Mouse (Mus musculus) hindbrain, embryonic 16.5 days (tissue): ENCODE data around the gene N4bp2l1. TPM values are rescaled to one million over a fixed set of nuclear protein-coding genes. Genes with fewer than 3 reads are reported as not detected.

Experiments used
- ATAC-seq: fragments of 200-750 bp; cut with Nextera tagmentation; 2 replicates; pipeline ENCODE4 v1.8.0; 2017; ENCODE audit warnings: moderate TSS enrichment, moderate library complexity
- H3K27ac ChIP-seq: fragments of 300-500 bp; sonication (generic); 2 replicates; pipeline ENCODE4 v1.5.1; 2014; ENCODE audit warnings: low read depth, mild to moderate bottlenecking, control low read depth, low read length, moderate library complexity
- H3K27me3 ChIP-seq: fragments of 300-500 bp; sonication (generic); replicated peaks from 2 replicates; pipeline ENCODE4 v1.6.1; 2014; ENCODE audit warnings: low read length; ENCODE audit not compliant: control insufficient read depth, insufficient read depth
- H3K36me3 ChIP-seq: fragments of 300-500 bp; sonication (generic); 2 replicates; pipeline ENCODE4 v1.6.1; 2014; ENCODE audit warnings: mild to moderate bottlenecking, low read length, moderate library complexity, mixed read lengths; ENCODE audit not compliant: control insufficient read depth, insufficient read depth
- H3K4me1 ChIP-seq: fragments of 300-500 bp; sonication (generic); 2 replicates; pipeline ENCODE4 v1.6.1; 2014; ENCODE audit warnings: low read depth, low read length; ENCODE audit not compliant: control insufficient read depth, insufficient read depth
- H3K4me2 ChIP-seq: fragments of 300-500 bp; sonication (generic); 2 replicates; pipeline ENCODE4 v1.6.1; 2014; ENCODE audit warnings: mild to moderate bottlenecking, low read length, control low read depth, moderate library complexity
- H3K4me3 ChIP-seq: fragments of 300-500 bp; sonication (generic); 2 replicates; pipeline ENCODE4 v1.5.1; 2014; ENCODE audit warnings: mild to moderate bottlenecking, low read length, control low read depth, moderate library complexity
- H3K9ac ChIP-seq: fragments of 300-500 bp; sonication (generic); 2 replicates; pipeline ENCODE4 v1.6.1; 2014; ENCODE audit warnings: low read depth, mild to moderate bottlenecking, control low read depth, low read length, moderate library complexity
- H3K9me3 ChIP-seq: fragments of 300-500 bp; sonication (generic); 2 replicates; pipeline ENCODE4 v1.6.1; 2014; ENCODE audit warnings: mild to moderate bottlenecking, low read length, moderate library complexity; ENCODE audit not compliant: control insufficient read depth
- WGBS: fragments of 180-500 bp; shearing (Covaris S2); extraction: QIAGEN DNeasy Blood & Tissue Kit; methylation state at CpG from one replicate; pipeline ENCODE4 v1.1.7; 2014; 5-methylcytosine and 5-hydroxymethylcytosine counted together
- polyA plus RNA-seq: library from polyadenylated mRNA; unstranded; fragments of >200 nt; fragmentation: Nextera tagmentation; extraction: Ambion mirVana; gene quantifications from 2 replicates; pipeline ENCODE4 v1.2.1, GENCODE M21; 2015

N4bp2l1 gene
- polyA plus RNA-seq, 1 experiment from 2014 or later = 20.0 TPM

DNA sequence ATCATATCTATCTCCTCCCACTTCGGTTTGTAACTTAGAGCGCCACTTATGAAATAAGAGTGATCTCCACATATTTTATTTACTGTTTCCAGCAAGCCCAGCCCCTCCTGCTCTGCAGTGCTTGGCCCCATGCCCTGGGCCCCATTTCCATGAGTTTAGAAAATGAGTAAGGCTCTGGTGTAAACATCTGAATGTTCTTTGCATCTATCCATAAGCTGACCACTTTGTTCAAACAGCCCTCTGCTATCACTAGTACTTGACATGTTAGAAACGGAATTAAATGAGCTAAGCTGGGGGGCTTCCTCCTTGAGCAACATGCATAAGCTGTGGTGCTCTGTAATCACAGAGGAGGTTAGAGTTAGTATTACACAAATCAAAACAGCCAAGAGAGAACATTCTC is 22.6 kb downstream of the N4bp2l1 start:
- WGBS = 94% methylated on average over 3 of the region's 3 CpGs
- H3K27me3 ChIP-seq = no peaks in the 10 kb centered on the region
- ATAC-seq = no peak
- H3K36me3 ChIP-seq = peaks cover 11% of the 10 kb centered on the region
- no peaks in the 10 kb centered on the region for H3K4me1 ChIP-seq
- no peak overlapping the region for H3K27ac ChIP-seq
- no peaks in the 10 kb centered on the region for H3K9me3 ChIP-seq
- no peak overlapping the region for H3K9ac ChIP-seq
- no peak overlapping the region for H3K4me2 ChIP-seq
- no peak overlapping the region for H3K4me3 ChIP-seq

DNA sequence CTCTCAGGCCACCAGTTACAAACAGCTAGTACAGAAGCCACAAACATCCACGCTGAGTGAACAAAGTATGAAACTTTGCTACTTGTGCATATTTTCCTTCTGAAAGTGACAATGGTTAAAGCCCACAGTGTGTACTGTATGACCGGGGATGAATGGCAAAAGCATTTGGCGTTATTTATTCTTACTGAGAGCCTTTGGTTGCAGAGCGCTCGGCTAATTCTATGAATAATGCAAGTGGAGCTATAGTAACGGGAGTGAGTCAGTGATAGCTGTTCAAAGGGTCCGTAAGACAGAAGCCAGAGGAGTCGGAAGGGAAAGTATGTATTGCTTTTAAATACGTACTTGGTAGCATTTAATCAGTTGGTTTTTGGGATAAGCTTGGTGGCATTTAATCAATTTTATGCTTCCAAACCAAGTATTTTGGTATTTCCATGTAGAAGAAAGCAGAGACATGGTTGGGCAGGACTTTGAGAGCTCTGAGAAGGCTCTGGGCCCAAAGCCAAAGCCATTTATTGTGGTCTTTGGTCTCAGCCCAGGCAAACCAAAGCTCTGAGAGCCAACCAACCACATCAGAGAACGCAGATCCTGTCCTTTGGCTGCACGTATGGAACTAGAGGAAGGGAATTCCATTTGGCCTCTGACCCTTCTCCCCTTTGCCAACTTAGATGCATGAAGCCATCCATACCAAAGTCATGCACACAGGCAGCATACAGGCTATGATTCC is 26.3 kb downstream of the N4bp2l1 start:
- WGBS = 72% methylated on average over 11 of the region's 11 CpGs
- Histone ChIP-seq H3K27me3 (no peaks in the 10 kb centered on the region), H3K9ac (no peak overlapping the region), H3K27ac (no peak overlapping the region), H3K4me1 (no peaks in the 10 kb centered on the region), H3K9me3 (no peaks in the 10 kb centered on the region), H3K4me3 (no peak overlapping the region), H3K4me2 (no peak overlapping the region), H3K36me3 (peaks cover 14% of the 10 kb centered on the region)
- peak; percentile 75; the same call in 1 of the 2 replicates for ATAC-seq

DNA sequence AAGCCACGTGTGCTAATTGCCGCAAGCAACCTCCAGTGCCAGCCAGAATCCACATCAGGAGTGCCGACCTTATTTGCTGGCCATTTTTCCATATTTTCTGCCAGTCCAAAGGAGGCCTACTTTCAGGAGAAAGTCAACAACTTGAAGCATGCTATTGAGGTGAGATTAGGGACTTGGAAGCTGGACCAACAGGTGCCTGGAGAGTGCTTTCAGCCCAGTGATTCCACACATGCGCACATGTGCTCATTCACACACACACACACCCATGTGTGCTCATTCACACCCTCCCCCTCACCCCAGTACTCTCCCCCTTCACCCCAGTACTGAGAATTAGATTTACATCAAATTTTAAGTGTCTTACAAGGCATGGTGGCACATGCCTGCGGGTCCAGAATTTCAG is 30.0 kb downstream of the N4bp2l1 start:
- Histone ChIP-seq H3K4me1 (no peaks in the 10 kb centered on the region), H3K9me3 (no peaks in the 10 kb centered on the region), H3K9ac (no peak overlapping the region), H3K4me2 (no peak overlapping the region), H3K4me3 (no peak overlapping the region), H3K27me3 (no peaks in the 10 kb centered on the region), H3K27ac (no peak overlapping the region), H3K36me3 (peaks cover 4% of the 10 kb centered on the region; the same call in 1 of the 2 replicates)
- WGBS = 93% methylated on average over 5 of the region's 5 CpGs
- ATAC-seq = no peak

DNA sequence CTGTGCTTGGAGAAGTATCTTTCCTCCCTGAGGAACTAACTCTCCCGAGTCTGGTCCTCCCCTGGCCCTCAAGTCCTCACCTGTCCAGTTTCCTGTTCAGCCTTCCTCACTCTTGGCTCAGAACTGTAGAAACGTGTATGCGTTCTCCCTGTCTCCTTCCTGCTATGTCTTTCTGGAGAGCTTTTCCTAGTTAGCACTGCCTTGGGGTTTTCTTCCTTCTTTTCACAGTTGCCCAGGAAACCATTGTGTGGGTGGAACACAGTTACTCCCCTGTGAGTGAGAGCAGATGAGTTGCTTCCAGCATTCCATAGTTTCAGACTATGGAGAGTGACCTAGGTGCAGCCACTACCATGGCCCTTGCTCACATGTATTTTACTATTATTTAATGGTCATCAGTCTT is 30.8 kb downstream of the N4bp2l1 start:
- no peak for ATAC-seq
- Histone ChIP-seq H3K4me3 (no peak overlapping the region), H3K36me3 (peaks cover 4% of the 10 kb centered on the region; the same call in 1 of the 2 replicates), H3K9ac (no peak overlapping the region), H3K27me3 (no peaks in the 10 kb centered on the region), H3K4me1 (no peaks in the 10 kb centered on the region), H3K4me2 (no peak overlapping the region), H3K27ac (0 out of 2 replicates have a peak overlapping the region, but pooled peaks have one; percentile 7), H3K9me3 (no peaks in the 10 kb centered on the region)
- 48% methylated on average over 3 of the region's 3 CpGs for WGBS

DNA sequence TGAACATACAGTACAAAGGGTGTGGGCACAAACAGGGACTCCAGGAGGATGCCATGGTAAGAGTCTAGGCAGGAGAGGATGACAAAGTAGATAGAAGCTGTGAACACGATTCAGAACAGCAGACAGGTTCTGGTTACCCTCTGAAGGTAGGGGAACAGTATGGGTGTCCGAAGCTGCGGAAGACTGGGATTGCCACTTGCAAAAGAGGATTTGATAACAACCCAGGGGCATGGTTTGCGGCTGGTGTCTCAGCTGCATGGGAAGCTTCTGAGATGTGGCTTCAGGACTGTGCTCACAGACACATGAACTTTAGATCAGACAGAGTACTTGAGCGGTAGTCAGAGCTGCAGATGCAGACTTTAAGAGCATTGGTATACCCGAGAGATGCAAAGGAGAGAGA is 32.6 kb downstream of the N4bp2l1 start:
- peaks cover 5% of the 10 kb centered on the region; the same call in 1 of the 2 replicates for H3K36me3 ChIP-seq
- 91% methylated on average over 6 of the region's 6 CpGs for WGBS
- no peaks in the 10 kb centered on the region for H3K9me3 ChIP-seq
- no peaks in the 10 kb centered on the region for H3K27me3 ChIP-seq
- H3K9ac ChIP-seq = no peak overlapping the region
- H3K4me1 ChIP-seq = no peaks in the 10 kb centered on the region
- H3K4me2 ChIP-seq = no peak overlapping the region
- H3K27ac ChIP-seq = no peak overlapping the region
- no peak for ATAC-seq
- H3K4me3 ChIP-seq = no peak overlapping the region

DNA sequence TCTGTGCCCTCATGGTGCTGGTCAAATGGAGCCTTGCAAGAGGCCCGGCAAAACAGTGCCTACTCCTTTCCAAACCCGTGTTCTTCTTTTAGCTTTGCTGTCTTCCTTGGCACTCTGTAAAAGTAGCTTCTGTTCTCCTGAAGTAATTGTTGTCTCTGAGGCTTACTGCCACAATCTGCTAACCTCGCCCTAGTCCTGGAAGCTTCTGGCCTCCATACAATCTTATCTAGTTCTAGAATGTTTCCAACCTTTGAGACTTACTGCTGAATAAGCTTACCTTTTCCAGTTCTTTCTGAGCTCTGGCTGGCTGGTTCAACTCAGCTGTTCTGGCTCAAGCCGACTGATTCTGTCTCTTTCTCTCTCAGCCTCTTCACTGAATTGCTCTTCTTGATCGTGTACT is 35.2 kb downstream of the N4bp2l1 start:
- 92% methylated on average over 5 of the region's 5 CpGs for WGBS

DNA sequence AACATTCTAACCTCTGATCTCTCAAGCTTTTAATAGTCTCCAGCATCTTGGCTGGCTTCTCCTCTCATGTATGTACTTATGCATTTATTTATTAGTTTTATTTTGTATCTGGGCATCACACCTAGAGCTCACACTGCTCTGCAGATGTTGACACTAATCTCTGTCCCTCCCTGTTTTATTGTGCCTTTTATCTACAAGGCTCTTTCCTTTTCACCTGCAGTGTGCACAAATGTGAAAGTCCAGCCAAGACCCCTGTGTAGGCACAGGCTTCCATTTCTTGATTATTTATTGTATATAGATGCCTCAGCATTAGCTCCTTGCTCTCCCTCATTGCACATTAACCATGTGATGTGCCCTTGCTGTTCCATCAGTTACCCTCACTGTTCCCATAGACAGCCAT is 35.6 kb downstream of the N4bp2l1 start:
- ATAC-seq = no peak
- Histone ChIP-seq H3K27ac (no peak overlapping the region), H3K9me3 (no peaks in the 10 kb centered on the region), H3K27me3 (no peaks in the 10 kb centered on the region), H3K4me1 (no peaks in the 10 kb centered on the region), H3K36me3 (peaks cover 2% of the 10 kb centered on the region; the same call in 1 of the 2 replicates), H3K4me2 (no peak overlapping the region), H3K9ac (no peak overlapping the region), H3K4me3 (no peak overlapping the region)

More for the DNA sequence above, 35.2 kb downstream of the N4bp2l1 start:
- Histone ChIP-seq H3K27me3 (no peaks in the 10 kb centered on the region), H3K36me3 (peaks cover 2% of the 10 kb centered on the region; the same call in 1 of the 2 replicates), H3K4me1 (no peaks in the 10 kb centered on the region), H3K9me3 (no peaks in the 10 kb centered on the region), H3K27ac (no peak overlapping the region), H3K4me3 (no peak overlapping the region), H3K4me2 (no peak overlapping the region), H3K9ac (no peak overlapping the region)
- no peak for ATAC-seq

DNA sequence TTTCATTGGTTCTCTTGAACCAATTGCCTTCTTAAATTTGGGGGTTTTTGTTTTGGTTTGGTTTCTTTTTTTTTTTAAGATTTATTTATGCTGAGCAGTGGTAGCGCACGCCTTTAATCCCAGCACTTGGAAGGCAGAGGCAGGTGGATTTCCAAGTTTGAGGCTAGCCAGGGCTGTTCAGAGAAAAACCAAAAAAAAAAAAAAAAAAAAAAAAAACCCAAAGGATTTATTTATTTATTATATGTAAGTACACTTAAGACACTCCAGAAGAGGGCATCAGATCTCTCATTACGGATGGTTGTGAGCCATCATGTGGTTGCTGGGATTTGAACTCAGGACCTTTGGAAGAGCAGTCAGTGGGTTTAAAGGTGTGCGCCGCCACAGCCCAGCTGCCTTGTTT is 36.1 kb downstream of the N4bp2l1 start:
- 98% methylated on average over 5 of the region's 5 CpGs for WGBS
- Histone ChIP-seq H3K4me1 (no peaks in the 10 kb centered on the region), H3K4me3 (no peak overlapping the region), H3K27me3 (no peaks in the 10 kb centered on the region), H3K9me3 (no peaks in the 10 kb centered on the region), H3K36me3 (peaks cover 2% of the 10 kb centered on the region; the same call in 1 of the 2 replicates), H3K9ac (no peak overlapping the region), H3K27ac (no peak overlapping the region), H3K4me2 (no peak overlapping the region)
- ATAC-seq = no peak

DNA sequence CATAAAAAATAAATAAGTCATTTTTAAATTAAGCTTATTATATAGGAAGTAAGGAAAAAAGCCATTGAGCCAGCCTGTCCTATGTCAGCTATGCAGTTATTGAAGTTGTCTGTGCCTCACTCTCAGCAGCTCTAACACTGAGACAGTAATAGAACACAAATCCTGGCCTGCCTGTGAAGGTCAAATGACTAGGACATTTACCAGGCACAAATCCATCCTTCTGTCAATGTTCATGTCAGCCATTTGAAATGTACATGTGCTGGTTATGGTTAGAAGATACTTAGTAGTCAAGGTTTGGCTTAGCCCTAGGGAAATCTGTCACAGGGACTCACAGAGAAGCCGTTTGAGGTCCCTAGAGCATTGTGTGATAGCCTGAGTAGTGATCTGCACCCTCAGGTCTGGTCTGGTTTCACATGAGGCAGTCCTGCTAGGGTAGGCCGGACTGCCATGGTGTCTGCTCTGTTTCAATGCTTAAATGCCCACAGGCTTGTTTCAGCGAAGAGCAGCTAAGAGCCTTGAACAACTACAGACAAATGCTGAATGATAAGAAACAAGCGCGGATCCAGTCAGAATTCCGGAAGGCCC is 37.4 kb downstream of the N4bp2l1 start:
- Histone ChIP-seq H3K4me2 (no peak overlapping the region), H3K9ac (no peak overlapping the region), H3K27ac (no peak overlapping the region), H3K9me3 (no peaks in the 10 kb centered on the region), H3K4me1 (no peaks in the 10 kb centered on the region), H3K4me3 (no peak overlapping the region), H3K27me3 (no peaks in the 10 kb centered on the region), H3K36me3 (peaks cover 2% of the 10 kb centered on the region; the same call in 1 of the 2 replicates)
- ATAC-seq = no peak
- 93% methylated on average over 6 of the region's 6 CpGs for WGBS
